Mouse (Mus musculus) limb, embryonic 11.5 days (tissue): ENCODE measurements around the gene Dnase1l3. TPM values are rescaled to one million over a fixed set of nuclear protein-coding genes. Genes with fewer than 3 reads are reported as not detected.

Source experiments
- ATAC-seq: fragments of 200-750 bp; cut with Nextera tagmentation; 2 replicates; pipeline ENCODE4 v1.8.0; 2017; ENCODE audit warnings: low read depth; ENCODE audit not compliant: insufficient number of reproducible peaks, low FRiP score, low TSS enrichment
- DNase-seq: peaks from one replicate; pipeline ENCODE4 v3.0.0-alpha.2; 2015; ENCODE audit warnings: low spot score
- H3K27ac ChIP-seq: fragments of 300-500 bp; sonication (generic); replicated peaks from 2 replicates; pipeline ENCODE4 v1.5.1; 2014; ENCODE audit warnings: low read depth, mild to moderate bottlenecking, low read length
- H3K27me3 ChIP-seq: fragments of 300-500 bp; sonication (generic); 2 replicates; pipeline ENCODE4 v1.6.1; 2014; ENCODE audit warnings: mild to moderate bottlenecking, low read length, mixed read lengths; ENCODE audit not compliant: control insufficient read depth, insufficient read depth
- H3K36me3 ChIP-seq: fragments of 300-500 bp; sonication (generic); 2 replicates; pipeline ENCODE4 v1.6.1; 2014; ENCODE audit warnings: mild to moderate bottlenecking, low read length, moderate library complexity, mixed read lengths; ENCODE audit not compliant: control insufficient read depth, insufficient read depth
- H3K4me1 ChIP-seq: fragments of 300-500 bp; sonication (generic); 2 replicates; pipeline ENCODE4 v1.6.1; 2014; ENCODE audit warnings: low read length, mixed read lengths; ENCODE audit not compliant: control insufficient read depth, insufficient read depth
- H3K4me2 ChIP-seq: fragments of 300-500 bp; sonication (generic); 2 replicates; pipeline ENCODE4 v1.6.1; 2014; ENCODE audit warnings: low read depth, mild to moderate bottlenecking, moderate library complexity; ENCODE audit not compliant: severe bottlenecking
- H3K4me3 ChIP-seq: fragments of 300-500 bp; sonication (generic); 2 replicates; pipeline ENCODE4 v1.5.1; 2014; ENCODE audit warnings: low read depth, low read length
- H3K9ac ChIP-seq: fragments of 300-500 bp; sonication (generic); 2 replicates; pipeline ENCODE4 v1.6.1; 2014; ENCODE audit warnings: mild to moderate bottlenecking, low read length
- H3K9me3 ChIP-seq: fragments of 300-500 bp; sonication (generic); 2 replicates; pipeline ENCODE4 v1.6.1; 2016; ENCODE audit warnings: low read length; ENCODE audit not compliant: control insufficient read depth
- WGBS: fragments of 180-500 bp; shearing (Covaris S2); extraction: QIAGEN DNeasy Blood & Tissue Kit; methylation state at CpG from one replicate; pipeline ENCODE4 v1.1.7; 2014; 5-methylcytosine and 5-hydroxymethylcytosine counted together
- polyA plus RNA-seq: library from polyadenylated mRNA; unstranded; fragments of >200 nt; fragmentation: Nextera tagmentation; extraction: Ambion mirVana; gene quantifications from 2 replicates; pipeline ENCODE4 v1.2.1, GENCODE M21; 2014

Gene Dnase1l3
- polyA plus RNA-seq, 1 experiment from 2014 or later = 0.04 TPM

DNA sequence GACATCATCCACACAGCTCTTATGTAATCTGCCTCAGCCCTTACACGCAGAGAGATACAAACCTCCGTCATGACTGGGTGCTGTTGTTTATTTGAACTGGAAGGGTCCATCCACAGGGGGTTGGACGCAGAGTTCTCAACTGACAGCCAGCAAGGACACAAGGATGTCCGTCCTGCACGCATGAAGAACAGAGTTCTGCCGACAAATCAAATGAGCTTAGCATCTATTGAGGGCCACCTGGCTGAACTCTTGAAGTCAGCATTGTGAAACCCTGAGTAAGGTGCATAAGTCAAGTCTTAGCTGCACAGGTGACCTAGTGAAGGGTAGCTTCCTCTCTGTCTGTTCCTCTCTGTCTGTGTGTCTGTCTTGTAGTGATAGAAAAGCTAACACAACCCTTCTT lies 41.6 kb upstream of the Dnase1l3 start:
- ATAC-seq (no peak), DNase-seq (no peak)
- Histone ChIP-seq H3K4me3 (no peak overlapping the region), H3K4me2 (no peak overlapping the region), H3K27ac (no peak overlapping the region), H3K36me3 (no peaks in the 10 kb centered on the region), H3K9me3 (no peaks in the 10 kb centered on the region), H3K4me1 (no peaks in the 10 kb centered on the region), H3K27me3 (no peaks in the 10 kb centered on the region), H3K9ac (no peak overlapping the region)
- 92% methylated on average over 6 of the region's 6 CpGs for WGBS

DNA sequence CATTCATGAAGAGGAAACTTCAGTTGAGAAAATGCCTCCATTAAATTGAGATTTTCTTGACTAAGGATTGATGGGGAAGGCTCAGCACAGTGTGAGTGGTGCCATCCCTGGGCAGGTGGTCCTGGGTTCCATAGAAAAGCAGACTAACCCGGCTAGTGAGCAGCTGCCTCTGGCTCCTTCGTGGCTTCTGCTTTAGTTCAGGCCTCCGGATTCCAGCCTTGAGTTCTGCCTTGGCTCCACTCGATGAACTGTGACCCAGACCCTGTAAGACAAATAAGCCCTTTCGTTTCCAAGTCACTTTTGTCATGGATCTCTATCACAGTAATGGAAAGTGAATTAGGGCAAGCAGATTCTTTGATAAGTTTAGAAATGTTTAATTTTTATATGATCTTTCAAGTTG lies 40.2 kb upstream of the Dnase1l3 start:
- Histone ChIP-seq H3K4me2 (no peak overlapping the region), H3K27ac (no peak overlapping the region), H3K9ac (no peak overlapping the region), H3K4me3 (no peak overlapping the region), H3K27me3 (no peaks in the 10 kb centered on the region), H3K36me3 (no peaks in the 10 kb centered on the region), H3K4me1 (no peaks in the 10 kb centered on the region), H3K9me3 (no peaks in the 10 kb centered on the region)
- ATAC-seq (no peak), DNase-seq (no peak)
- 80% methylated on average over 5 of the region's 5 CpGs for WGBS

DNA sequence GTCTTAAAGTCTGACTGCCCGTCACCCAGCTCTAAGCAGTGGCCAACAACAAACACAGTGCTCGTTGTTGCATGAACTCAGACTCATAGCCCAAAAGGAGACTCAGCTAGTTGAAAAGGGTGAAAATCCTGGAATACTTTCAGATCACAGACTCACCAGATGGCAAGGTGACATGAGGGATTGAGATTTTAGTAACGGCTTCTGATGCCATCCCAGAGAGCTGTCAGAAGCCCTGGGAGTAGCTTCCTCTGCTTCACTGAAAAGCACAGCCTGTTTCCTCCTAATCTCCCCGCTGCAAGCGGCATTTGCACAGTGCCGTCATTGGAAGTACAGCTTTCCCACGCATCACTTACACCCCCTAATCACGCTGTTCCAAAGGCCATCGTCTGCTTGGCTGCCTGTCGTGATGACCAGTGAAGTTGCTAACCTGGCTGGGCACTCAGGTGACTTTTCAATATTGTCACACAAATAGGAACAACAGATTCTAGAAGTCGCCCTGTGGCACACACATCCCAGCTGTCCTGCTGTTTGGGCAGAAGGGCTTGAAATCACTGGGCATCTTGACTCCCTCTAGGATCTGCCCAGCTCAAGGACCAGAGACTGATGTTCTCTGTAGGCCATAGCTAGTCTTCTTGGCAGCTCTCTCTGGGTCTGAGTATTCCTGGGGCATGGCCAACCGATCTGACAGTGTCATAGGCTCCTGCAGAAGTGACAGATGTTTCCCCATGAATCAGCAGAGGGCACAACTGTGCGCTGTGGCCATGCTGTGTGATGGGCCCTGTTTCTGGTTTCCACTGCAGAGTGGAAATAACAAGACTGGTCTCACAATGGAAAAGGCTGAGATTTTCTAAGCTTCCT lies 37.9 kb upstream of the Dnase1l3 start:
- H3K36me3 ChIP-seq = no peaks in the 10 kb centered on the region
- no peak overlapping the region for H3K27ac ChIP-seq
- DNase-seq (no peak), ATAC-seq (no peak)
- no peak overlapping the region for H3K9ac ChIP-seq
- no peak overlapping the region for H3K4me3 ChIP-seq
- H3K4me2 ChIP-seq = no peak overlapping the region
- WGBS = 81% methylated on average over 13 of the region's 13 CpGs
- H3K27me3 ChIP-seq = no peaks in the 10 kb centered on the region
- H3K4me1 ChIP-seq = no peaks in the 10 kb centered on the region
- H3K9me3 ChIP-seq = no peaks in the 10 kb centered on the region

DNA sequence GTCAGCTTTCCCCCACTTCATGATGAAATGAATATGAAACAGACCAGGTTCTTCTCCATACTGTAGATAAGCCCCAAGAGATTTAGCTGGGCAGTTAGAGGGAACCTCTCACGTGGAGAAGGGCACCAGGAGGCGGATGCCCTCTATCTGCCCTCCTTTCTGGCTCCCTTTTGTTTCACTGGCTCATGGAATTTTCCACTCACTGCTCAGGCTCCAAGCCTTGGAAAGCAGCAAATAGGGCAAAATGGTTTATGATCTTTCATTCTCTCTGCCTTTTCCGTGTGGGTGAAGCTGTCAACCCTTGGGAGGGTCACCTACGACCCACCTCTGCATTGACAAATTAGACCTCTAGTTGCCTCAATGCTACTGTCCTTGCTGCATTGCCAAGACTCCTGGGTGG lies 36.2 kb upstream of the Dnase1l3 start:
- WGBS = 62% methylated on average over 4 of the region's 4 CpGs

DNA sequence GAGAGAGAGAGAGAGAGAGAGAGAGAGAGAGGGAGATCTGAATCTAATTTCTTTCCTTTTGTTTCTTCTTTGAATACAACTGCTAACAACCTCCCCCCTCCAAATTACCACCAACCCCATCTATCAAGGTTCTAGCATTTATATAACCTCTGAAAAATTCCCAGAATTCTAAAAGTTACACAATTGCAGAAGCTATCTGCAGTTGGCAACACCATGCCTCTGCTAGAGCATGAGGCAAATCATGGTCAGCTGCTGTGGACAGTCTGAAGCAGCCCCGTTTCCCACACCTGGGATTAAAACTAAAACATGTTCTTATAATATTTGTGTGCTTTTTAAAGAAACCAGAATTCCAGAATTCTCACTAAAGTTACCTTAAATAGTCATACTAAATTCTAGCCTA lies 35.4 kb upstream of the Dnase1l3 start:
- H3K27ac ChIP-seq = no peak overlapping the region
- no peak overlapping the region for H3K9ac ChIP-seq
- no peaks in the 10 kb centered on the region for H3K4me1 ChIP-seq
- H3K27me3 ChIP-seq = no peaks in the 10 kb centered on the region
- H3K4me3 ChIP-seq = no peak overlapping the region
- H3K9me3 ChIP-seq = no peaks in the 10 kb centered on the region
- H3K4me2 ChIP-seq = no peak overlapping the region
- WGBS = 84% methylated on average over 1 of the region's 1 CpGs
- H3K36me3 ChIP-seq = no peaks in the 10 kb centered on the region
- ATAC-seq = no peak
- DNase-seq = no peak

More for the DNA sequence above, 36.2 kb upstream of the Dnase1l3 start:
- Histone ChIP-seq H3K4me2 (no peak overlapping the region), H3K9me3 (no peaks in the 10 kb centered on the region), H3K27ac (no peak overlapping the region), H3K4me3 (no peak overlapping the region), H3K9ac (no peak overlapping the region), H3K4me1 (no peaks in the 10 kb centered on the region), H3K36me3 (no peaks in the 10 kb centered on the region), H3K27me3 (no peaks in the 10 kb centered on the region)
- ATAC-seq = no peak
- DNase-seq = no peak

DNA sequence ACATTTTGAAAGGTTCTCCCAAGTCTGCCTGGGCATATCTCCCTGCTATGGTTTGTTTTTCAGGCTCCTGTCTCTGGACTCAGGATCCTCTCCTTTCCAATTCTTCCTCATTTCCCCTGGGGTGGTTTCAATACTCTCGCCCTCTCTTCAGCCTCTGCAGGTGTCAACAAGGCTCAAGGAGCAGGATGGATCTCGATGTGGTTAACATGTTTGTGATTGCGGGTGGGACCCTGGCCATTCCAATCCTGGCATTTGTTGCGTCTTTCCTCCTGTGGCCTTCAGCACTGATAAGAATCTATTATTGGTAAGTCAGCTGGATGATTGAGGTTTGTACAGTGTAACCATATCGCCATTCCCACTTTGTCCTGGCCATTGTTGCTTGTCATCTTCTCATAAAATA lies 33.7 kb upstream of the Dnase1l3 start:
- H3K9ac ChIP-seq = no peak overlapping the region
- H3K9me3 ChIP-seq = no peaks in the 10 kb centered on the region
- H3K4me3 ChIP-seq = no peak overlapping the region
- WGBS = 94% methylated on average over 5 of the region's 5 CpGs
- H3K4me1 ChIP-seq = no peaks in the 10 kb centered on the region
- no peak overlapping the region for H3K27ac ChIP-seq
- DNase-seq (no peak), ATAC-seq (no peak)
- H3K4me2 ChIP-seq = no peak overlapping the region
- no peaks in the 10 kb centered on the region for H3K36me3 ChIP-seq
- no peaks in the 10 kb centered on the region for H3K27me3 ChIP-seq

DNA sequence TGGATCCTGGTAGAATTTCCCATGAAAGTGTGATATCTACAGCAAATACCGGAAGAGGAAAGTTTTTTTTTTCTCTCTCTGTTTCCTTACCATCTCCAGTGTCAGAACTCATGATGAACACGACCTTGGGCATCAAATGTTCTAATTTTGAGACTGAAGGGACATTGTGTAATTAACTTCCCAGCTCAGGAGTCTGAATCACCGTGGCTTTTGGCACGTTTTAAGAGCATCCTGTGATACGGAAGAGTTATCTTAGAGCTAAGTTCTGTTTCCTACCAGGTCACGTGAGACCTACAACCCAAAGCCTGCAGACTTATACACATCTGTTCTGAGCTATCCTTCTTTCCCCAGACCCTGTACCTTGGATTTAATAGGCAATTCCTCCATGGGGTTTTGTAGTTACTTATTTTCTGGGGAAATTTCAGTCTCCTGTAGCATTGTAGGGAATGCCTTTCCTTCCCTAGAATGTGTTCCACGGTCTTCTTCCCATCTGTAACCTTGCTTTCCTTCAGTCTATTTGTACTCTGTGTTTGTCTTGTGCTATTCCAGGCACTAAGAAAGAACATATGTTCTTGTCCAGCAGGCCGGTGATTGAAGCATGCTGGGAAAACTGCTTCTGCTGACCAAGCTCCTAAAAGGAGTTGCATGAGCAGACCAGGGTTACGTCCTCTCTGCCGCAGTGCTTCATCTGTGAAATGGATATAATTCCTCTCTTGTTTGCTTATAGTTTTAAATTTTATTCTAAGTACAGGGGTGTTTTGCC lies 32.6 kb upstream of the Dnase1l3 start:
- Histone ChIP-seq H3K4me2 (no peak overlapping the region), H3K27me3 (no peaks in the 10 kb centered on the region), H3K4me1 (no peaks in the 10 kb centered on the region), H3K4me3 (no peak overlapping the region), H3K9me3 (no peaks in the 10 kb centered on the region), H3K9ac (no peak overlapping the region), H3K36me3 (no peaks in the 10 kb centered on the region), H3K27ac (no peak overlapping the region)
- 81% methylated on average over 10 of the region's 10 CpGs for WGBS
- DNase-seq (no peak), ATAC-seq (no peak)

DNA sequence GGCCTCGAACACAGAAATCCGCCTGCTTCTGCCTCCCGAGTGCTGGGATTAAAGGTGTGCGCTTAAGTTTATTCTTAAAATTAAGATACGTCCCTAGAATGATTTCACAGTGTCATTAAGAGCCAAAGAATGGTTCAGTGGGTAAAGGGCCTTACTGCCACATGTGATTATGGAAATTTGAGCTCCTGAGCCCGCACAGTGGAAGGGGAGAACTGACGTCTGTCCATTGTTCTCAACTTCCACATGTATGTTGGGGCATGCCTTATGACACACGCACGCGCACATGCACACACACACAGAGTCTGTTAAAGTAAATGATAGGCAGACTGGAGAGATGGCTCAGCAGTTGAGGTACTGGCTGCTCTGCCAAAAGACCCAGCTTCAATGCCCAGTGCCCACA lies 30.6 kb upstream of the Dnase1l3 start:
- H3K9ac ChIP-seq = no peak overlapping the region

More for the DNA sequence above, 30.6 kb upstream of the Dnase1l3 start:
- Histone ChIP-seq H3K4me3 (no peak overlapping the region), H3K9me3 (no peaks in the 10 kb centered on the region), H3K36me3 (no peaks in the 10 kb centered on the region), H3K27ac (no peak overlapping the region), H3K27me3 (no peaks in the 10 kb centered on the region), H3K4me1 (no peaks in the 10 kb centered on the region), H3K4me2 (no peak overlapping the region)
- no peak for DNase-seq
- no peak for ATAC-seq
- 87% methylated on average over 10 of the region's 10 CpGs for WGBS
